Mouse (Mus musculus) heart, adult 2 months (tissue): ENCODE measurements around the gene Elovl5. TPM values are rescaled to one million over a fixed set of nuclear protein-coding genes. Genes with fewer than 3 reads are reported as not detected.

Experiments used
- DNase-seq, 2 experiments: peaks; one replicate each; pipeline ENCODE4 v3.0.0; 2021
- H3K27ac ChIP-seq: fragments of 200-600 bp; 2 replicates; pipeline ENCODE4 v1.8.1; 2022
- H3K27me3 ChIP-seq: fragments of 200-500 bp; 2 replicates; pipeline ENCODE4 v1.6.1; 2012; ENCODE audit warnings: mild to moderate bottlenecking, low read length, inconsistent platforms, mixed read lengths; ENCODE audit not compliant: control insufficient read depth, insufficient read depth
- H3K36me3 ChIP-seq: fragments of 200-500 bp; 2 replicates; pipeline ENCODE4 v1.6.1; 2012; ENCODE audit warnings: low read length, inconsistent platforms; ENCODE audit not compliant: control insufficient read depth, insufficient read depth
- H3K4me1 ChIP-seq: fragments of 200-500 bp; 2 replicates; pipeline ENCODE4 v1.6.1; 2011; ENCODE audit warnings: low read length; ENCODE audit not compliant: control insufficient read depth, insufficient read depth
- H3K4me3 ChIP-seq: fragments of 200-600 bp; 2 replicates; pipeline ENCODE4 v1.8.1; 2022
- H3K79me2 ChIP-seq: fragments of 200-500 bp; replicated peaks from 2 replicates; pipeline ENCODE4 v1.6.1; 2012; ENCODE audit warnings: mild to moderate bottlenecking, inconsistent platforms, low read length, moderate library complexity, mixed read lengths; ENCODE audit not compliant: control insufficient read depth, insufficient read depth
- H3K9ac ChIP-seq: fragments of 200-500 bp; 2 replicates; pipeline ENCODE4 v1.6.1; 2012; ENCODE audit warnings: low read depth, mild to moderate bottlenecking, control low read depth, inconsistent platforms, low read length, mixed read lengths
- CTCF ChIP-seq: fragments of 200-600 bp; IDR thresholded peaks from 2 replicates; pipeline ENCODE4 v1.8.1; 2022; ENCODE audit warnings: antibody characterized with exemption, mild to moderate bottlenecking, moderate library complexity
- EP300 ChIP-seq: fragments of 200-500 bp; IDR thresholded peaks from 2 replicates; pipeline ENCODE4 v1.6.1; 2011; ENCODE audit warnings: low read depth, low read length, control low read depth; ENCODE audit not compliant: insufficient read depth
- POLR2A ChIP-seq: fragments of 200-500 bp; IDR thresholded peaks from 2 replicates; pipeline ENCODE4 v1.6.1; 2011; ENCODE audit warnings: mild to moderate bottlenecking, low read depth, low read length, control low read depth; ENCODE audit not compliant: insufficient read depth
- WGBS: fragments of 180-500 bp; shearing (Covaris S2); methylation state at CpG from one replicate; pipeline ENCODE4 v1.1.7; 2018; 5-methylcytosine and 5-hydroxymethylcytosine counted together
- intact Hi-C: fragments of 180-260 bp; cut with DNase I; formaldehyde crosslinking; loops from one replicate; pipeline ENCODE4 v1.15.1; 2025
- polyA plus RNA-seq: library from polyadenylated mRNA; depleted of rRNA; stranded (reverse); fragments of >200 nt; gene quantifications from 2 replicates; pipeline ENCODE4 v1.2.3, GENCODE M21; 2012
- total RNA-seq, 2 experiments: library from RNA; stranded (reverse); gene quantifications; 2 replicates each; pipeline ENCODE4 v1.2.3; 2021

Gene Elovl5
- total and polyA plus RNA-seq, 3 experiments, result 34.0 to 37.5 (median 35.9) TPM

- H3K79me2 ChIP-seq, result peaks cover 13% of the 10 kb centered on the region
Observed at GRCm38 (mm10) chr9:77929296-77929695, 12.1 kb downstream of the Elovl5 start.

GRCm38 (mm10) chr9:77930036-77930859, 13.1 kb downstream of the Elovl5 start:
- H3K27ac ChIP-seq, result no peak overlapping the region
- no peak overlapping the region for H3K9ac ChIP-seq
- H3K36me3 ChIP-seq, result no peaks in the 10 kb centered on the region; the same call in 1 of the 2 replicates
- no peak overlapping the region for H3K4me3 ChIP-seq
- DNase-seq, result no peak
- WGBS, result 41% methylated on average over 10 of the region's 10 CpGs
- peaks cover 13% of the 10 kb centered on the region for H3K79me2 ChIP-seq
- H3K27me3 ChIP-seq, result no peaks in the 10 kb centered on the region
- intact Hi-C loops, result no loop called here
- no peak for TF ChIP-seq EP300
- TF ChIP-seq CTCF, result no peak
- no peak for TF ChIP-seq POLR2A
- H3K4me1 ChIP-seq, result peaks cover 40% of the 10 kb centered on the region

More at GRCm38 (mm10) chr9:77929296-77929695, 12.1 kb downstream of the Elovl5 start:
- TF ChIP-seq CTCF, result no peak
- TF ChIP-seq EP300, result no peak
- no peak for TF ChIP-seq POLR2A
- intact Hi-C loops, result no loop called here
- no peak for DNase-seq
- Histone ChIP-seq H3K4me1 (peaks cover 41% of the 10 kb centered on the region), H3K36me3 (no peaks in the 10 kb centered on the region; the same call in 1 of the 2 replicates), H3K27ac (no peak overlapping the region), H3K9ac (no peak overlapping the region), H3K27me3 (no peaks in the 10 kb centered on the region), H3K4me3 (no peak overlapping the region)
- 89% methylated on average over 5 of the region's 5 CpGs for WGBS

- no peak for TF ChIP-seq POLR2A
- TF ChIP-seq EP300, result no peak
- no peak for TF ChIP-seq CTCF
- intact Hi-C loops, result no loop called here
- Histone ChIP-seq H3K4me3 (no peak overlapping the region), H3K27me3 (no peaks in the 10 kb centered on the region), H3K27ac (no peak overlapping the region), H3K36me3 (no peaks in the 10 kb centered on the region; the same call in 1 of the 2 replicates), H3K79me2 (peaks cover 14% of the 10 kb centered on the region), H3K4me1 (peaks cover 37% of the 10 kb centered on the region), H3K9ac (no peak overlapping the region)
- WGBS, result 16% methylated on average over 4 of the region's 4 CpGs
- DNase-seq, result no peak
Observed at GRCm38 (mm10) chr9:77930860-77931184, 13.7 kb downstream of the Elovl5 start.

- intact Hi-C loops, result no loop called here
- H3K36me3 ChIP-seq, result no peaks in the 10 kb centered on the region; the same call in 1 of the 2 replicates
- no peak overlapping the region for H3K4me3 ChIP-seq
- no peaks in the 10 kb centered on the region for H3K27me3 ChIP-seq
- no peak for DNase-seq
- no peak overlapping the region for H3K9ac ChIP-seq
- peaks cover 14% of the 10 kb centered on the region for H3K79me2 ChIP-seq
- no peak overlapping the region for H3K27ac ChIP-seq
- TF ChIP-seq POLR2A (no peak), CTCF (no peak), EP300 (no peak)
- 81% methylated on average over 5 of the region's 5 CpGs for WGBS
- peaks cover 33% of the 10 kb centered on the region for H3K4me1 ChIP-seq
Observed at GRCm38 (mm10) chr9:77931740-77932139, 14.6 kb downstream of the Elovl5 start.

- H3K9ac ChIP-seq, result no peak overlapping the region
- no peak overlapping the region for H3K4me3 ChIP-seq
- 67% methylated on average over 10 of the region's 10 CpGs for WGBS
- peaks cover 6% of the 10 kb centered on the region for H3K36me3 ChIP-seq
- H3K27me3 ChIP-seq, result no peaks in the 10 kb centered on the region
- TF ChIP-seq EP300 (no peak), POLR2A (no peak), CTCF (no peak)
- H3K79me2 ChIP-seq, result peaks cover 11% of the 10 kb centered on the region
- no peak for DNase-seq
- peaks cover 28% of the 10 kb centered on the region for H3K4me1 ChIP-seq
- no peak overlapping the region for H3K27ac ChIP-seq
- intact Hi-C loops, result no loop called here
Observed at GRCm38 (mm10) chr9:77935818-77936611, 18.9 kb downstream of the Elovl5 start.

GRCm38 (mm10) chr9:77937875-77938274, 20.7 kb downstream of the Elovl5 start:
- Histone ChIP-seq H3K9ac (no peak overlapping the region), H3K27me3 (no peaks in the 10 kb centered on the region), H3K4me1 (peaks cover 21% of the 10 kb centered on the region), H3K4me3 (no peak overlapping the region), H3K79me2 (peaks cover 8% of the 10 kb centered on the region), H3K27ac (no peak overlapping the region), H3K36me3 (peaks cover 6% of the 10 kb centered on the region)
- WGBS, result 61% methylated on average over 11 of the region's 11 CpGs
- TF ChIP-seq EP300, result no peak
- no peak for TF ChIP-seq POLR2A
- no peak for TF ChIP-seq CTCF
- intact Hi-C loops, result no loop called here
- DNase-seq, result no peak
